Comparison of ENCODE assay signal across 10 mouse cellular contexts in genomic region chr3:36310642-36311267, GRCm38 (mm10).
A peak's percentile ranks its signal among the peaks of the same experiment; 100 is the strongest.
DNase-seq lines count a peak whose midpoint lies in the region; ATAC-seq lines count a peak whose summit lies in the region.
"Had no signal": no experiment of that assay in that cellular context is flagged by ENCODE, and none has a peak within 500 bp of the region (broad histone marks: within the 10 kb centered on the region; RNA-seq: fewer than 3 reads in every experiment).

No protein-coding gene starts in this region.

- no peaks in the 10 kb centered on the region for H3K9me3 ChIP-seq in heart, embryonic 11.5 days (replicated peaks; ENCODE audit: control insufficient read depth, low read length)
- H3K9me3 ChIP-seq in hindbrain, embryonic 10.5 days: no peaks in the 10 kb centered on the region
- no peaks in the 10 kb centered on the region for H3K9me3 ChIP-seq in midbrain, embryonic 12.5 days

- H3K4me3 ChIP-seq in heart, embryonic 11.5 days (ENCODE audit: low read depth, low read length): peak overlapping the region; percentile 21; the same call in 1 of the 2 replicates
- peak overlapping the region; percentile 37 for H3K4me3 ChIP-seq in hindbrain, embryonic 10.5 days
- H3K4me3 ChIP-seq in midbrain, embryonic 12.5 days: no peak overlapping the region

- 2% methylated on average over 9 of the region's 9 CpGs for WGBS in heart, embryonic 11.5 days (ENCODE audit: insufficient replicate concordance)
- 2% methylated on average over 9 of the region's 9 CpGs for WGBS in hindbrain, embryonic 10.5 days
- WGBS in midbrain, embryonic 12.5 days: under 1% methylated on average over 9 of the region's 9 CpGs

- no peaks in the 10 kb centered on the region for H3K4me1 ChIP-seq in heart, embryonic 11.5 days (ENCODE audit: control insufficient read depth, insufficient read depth, low read length)
- peaks cover 8% of the 10 kb centered on the region for H3K4me1 ChIP-seq in hindbrain, embryonic 10.5 days (replicated peaks)
- no peaks in the 10 kb centered on the region for H3K4me1 ChIP-seq in midbrain, embryonic 12.5 days

- H3K4me2 ChIP-seq in heart, embryonic 11.5 days: peak overlapping the region; percentile 56
- H3K4me2 ChIP-seq in midbrain, embryonic 12.5 days (replicated peaks): peak overlapping the region; percentile 37

- no peaks in the 10 kb centered on the region for H3K27me3 ChIP-seq in heart, embryonic 11.5 days (ENCODE audit: control insufficient read depth, insufficient read depth, low read length)
- no peaks in the 10 kb centered on the region for H3K27me3 ChIP-seq in hindbrain, embryonic 10.5 days (ENCODE audit: insufficient read depth, poor library complexity, severe bottlenecking)
- no peaks in the 10 kb centered on the region for H3K27me3 ChIP-seq in midbrain, embryonic 12.5 days

- DNase-seq in heart, adult 18-20 months: no peak
- DNase-seq in embryo, embryonic 10 days (ENCODE audit: low spot score): peak; percentile 53
- DNase-seq in hindbrain, embryonic 10.5 days (ENCODE audit: low spot score): peak; percentile 16
- no peak for DNase-seq in right cerebral cortex, postnatal 25 days
- DNase-seq in left cerebral cortex, postnatal 4 days: no peak
- DNase-seq in adrenal gland, postnatal 10 days: no peak
- DNase-seq: cerebellum, adult 9-10 months had no signal

- no peak overlapping the region for H3K27ac ChIP-seq in heart, embryonic 11.5 days (ENCODE audit: low read depth, low read length)
- no peak overlapping the region for H3K27ac ChIP-seq in hindbrain, embryonic 10.5 days
- H3K27ac ChIP-seq in midbrain, embryonic 12.5 days (replicated peaks): no peak overlapping the region
- H3K27ac ChIP-seq: liver, embryonic 14.5 days had no signal

- H3K9ac ChIP-seq in heart, embryonic 11.5 days (ENCODE audit: low read depth, low read length): no peak overlapping the region
- no peak overlapping the region for H3K9ac ChIP-seq in midbrain, embryonic 12.5 days (replicated peaks)
- H3K9ac ChIP-seq: liver, embryonic 14.5 days had no signal

- H3K36me3 ChIP-seq in heart, embryonic 11.5 days (ENCODE audit: control insufficient read depth, insufficient read depth, low read length): no peaks in the 10 kb centered on the region
- no peaks in the 10 kb centered on the region for H3K36me3 ChIP-seq in hindbrain, embryonic 10.5 days
- no peaks in the 10 kb centered on the region for H3K36me3 ChIP-seq in midbrain, embryonic 12.5 days

- intact Hi-C loops in left cerebral cortex, postnatal 4 days (cut with DNase I): no loop called here

- ATAC-seq in heart, embryonic 11.5 days (replicated peaks; ENCODE audit: insufficient number of reproducible peaks, low FRiP score, low TSS enrichment): no peak
- no peak for ATAC-seq in midbrain, embryonic 12.5 days (ENCODE audit: low FRiP score, low read depth)

Comparison
In these comparisons a context has a peak if more than half of its experiments do, and no peak if none do; other contexts are left out.
1. DNase-seq: peak in embryo, embryonic 10 days (single experiment) and hindbrain, embryonic 10.5 days (single experiment); none in heart, adult 18-20 months (0 of 2), right cerebral cortex, postnatal 25 days (single experiment), left cerebral cortex, postnatal 4 days (single experiment) and adrenal gland, postnatal 10 days (single experiment).